Mouse (Mus musculus): ENCODE measurements at regions not wholly inside any gene's neighbourhood (a gene's known extent, or its start where the extent isn't known, plus 50 kb on each side); places are given as distances from the start of the nearest gene placed in this dataset.
A peak's percentile ranks its signal among the peaks of the same experiment; 100 is the strongest.
"Not testable (repeated sequence)": the region's sequence is repeated elsewhere in the genome, so short reads cannot be mapped to it uniquely, and the experiment has no call there.

GRCm38 (mm10) chr2:100252006-100252405, 1372.5 kb upstream of the Rag2 start:
- peak; percentile 79 to 81 for DNase-seq

DNA sequence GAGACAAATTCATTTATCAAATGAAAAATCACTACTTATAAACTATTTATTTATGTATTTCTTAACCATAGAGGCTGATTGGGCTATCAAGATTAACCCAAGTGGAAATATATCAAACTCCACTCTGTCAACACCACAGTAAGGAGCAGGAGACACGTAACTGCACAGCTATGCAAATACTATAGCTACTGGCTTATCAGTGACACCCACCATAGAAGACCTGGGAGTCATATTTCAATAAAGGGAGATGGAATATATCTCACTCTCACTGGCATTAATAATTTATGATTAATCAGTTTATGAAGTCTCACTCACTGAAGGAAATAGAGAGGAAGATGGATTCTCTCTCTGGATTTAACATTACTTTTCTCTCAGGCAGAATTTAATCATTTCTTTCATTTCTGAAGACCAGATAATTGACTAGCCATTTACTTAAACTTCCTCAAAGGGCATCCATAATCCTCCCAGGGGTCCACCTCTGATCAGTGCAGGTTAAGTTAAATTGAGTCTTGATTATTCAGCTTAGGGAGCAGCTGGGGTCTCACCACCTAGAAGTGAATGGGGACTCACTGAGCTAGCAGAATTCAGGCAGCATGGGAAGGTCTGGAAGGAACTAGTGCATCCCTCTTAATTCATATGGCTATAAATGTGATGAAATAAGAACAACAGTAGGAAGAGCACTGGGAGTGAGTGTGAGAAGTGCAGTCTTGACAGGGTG, 1365.2 kb upstream of the Rag2 start:
- no peak for DNase-seq

DNA sequence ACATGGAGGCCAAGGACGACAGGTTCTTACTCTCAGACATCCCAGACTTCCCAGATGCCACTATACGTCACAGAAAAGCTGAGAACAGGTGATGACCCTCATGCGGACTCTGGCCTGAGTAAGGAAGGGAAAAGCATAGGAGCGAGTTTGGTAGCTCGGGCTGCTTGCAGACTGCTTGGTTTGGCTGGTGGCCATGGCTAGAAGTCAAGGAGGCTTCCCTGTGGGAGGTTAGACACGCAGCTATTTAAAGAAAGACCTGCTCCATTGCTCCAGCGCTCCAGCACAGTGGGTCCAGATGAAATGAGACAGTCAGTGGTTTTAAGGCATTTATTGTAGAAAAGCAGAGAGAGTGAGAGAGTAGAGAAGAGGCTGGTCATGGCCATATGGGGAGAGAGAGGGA, 1318.0 kb upstream of the Rag2 start:
- DNase-seq, result peak; percentile 46 to 60

- no peak for DNase-seq
Observed at GRCm38 (mm10) chr2:100312750-100313275, 1311.7 kb upstream of the Rag2 start.

DNA sequence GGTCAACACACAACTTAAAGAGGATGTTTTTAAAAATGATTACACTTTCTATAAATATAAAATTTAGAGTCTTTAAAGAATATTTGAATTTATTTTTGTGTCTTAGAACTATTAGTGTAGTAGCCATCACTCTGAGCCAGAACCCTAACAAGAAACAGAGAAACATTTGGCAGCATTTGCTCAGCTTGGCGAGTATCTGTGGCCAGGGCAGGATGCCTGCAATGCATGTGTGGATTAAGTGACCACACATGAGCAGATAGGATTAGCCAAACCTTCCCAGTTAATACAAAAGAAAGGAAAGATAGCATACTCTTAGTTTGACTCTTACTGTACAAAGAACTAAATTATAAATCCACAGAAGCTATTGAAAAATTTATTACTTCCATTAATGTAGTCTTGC, 1304.1 kb upstream of the Rag2 start:
- DNase-seq, result peak; percentile 84 to 92

DNA sequence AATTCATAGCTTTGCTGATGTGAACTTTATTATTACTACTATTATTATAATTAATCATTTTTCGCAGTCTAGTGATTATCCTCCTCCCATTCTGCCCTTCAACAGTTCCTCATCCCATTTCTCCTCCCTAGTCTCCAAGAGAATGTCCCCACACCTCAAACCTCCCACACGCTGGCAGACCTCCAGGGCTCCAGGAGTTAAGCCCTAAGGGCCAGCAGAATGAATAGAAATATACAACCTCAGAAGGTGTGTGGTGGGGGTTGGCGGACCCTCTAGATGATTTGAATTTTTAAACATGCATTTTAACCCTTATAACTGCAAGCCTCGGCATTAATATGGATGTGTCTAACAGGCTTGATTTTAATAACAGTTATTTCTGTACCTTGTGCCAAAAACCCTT, 1283.8 kb upstream of the Rag2 start:
- peak; percentile 69 to 73 for DNase-seq

GRCm38 (mm10) chr2:100344921-100345425, 1279.5 kb upstream of the Rag2 start:
- no peak for DNase-seq

DNA sequence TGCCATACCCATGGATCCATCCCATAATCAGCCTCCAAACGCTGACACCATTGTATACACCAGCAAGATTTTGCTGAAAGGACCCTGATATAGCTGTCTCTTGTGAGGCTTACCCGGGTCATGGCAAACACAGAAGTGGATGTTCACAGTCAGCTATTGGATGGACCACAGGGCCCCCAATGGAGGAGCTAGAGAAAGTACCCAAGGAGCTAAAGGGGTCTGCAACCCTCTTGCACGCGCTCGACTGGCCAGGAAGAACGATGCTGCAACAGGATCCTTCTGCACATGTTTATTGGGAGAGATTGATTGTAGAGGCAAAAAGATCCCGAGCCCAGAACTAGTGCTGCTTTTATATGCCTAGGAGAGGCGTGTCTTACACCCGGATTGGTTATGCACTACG, 1258.9 kb upstream of the Rag2 start:
- not testable (repeated sequence) for DNase-seq

DNA sequence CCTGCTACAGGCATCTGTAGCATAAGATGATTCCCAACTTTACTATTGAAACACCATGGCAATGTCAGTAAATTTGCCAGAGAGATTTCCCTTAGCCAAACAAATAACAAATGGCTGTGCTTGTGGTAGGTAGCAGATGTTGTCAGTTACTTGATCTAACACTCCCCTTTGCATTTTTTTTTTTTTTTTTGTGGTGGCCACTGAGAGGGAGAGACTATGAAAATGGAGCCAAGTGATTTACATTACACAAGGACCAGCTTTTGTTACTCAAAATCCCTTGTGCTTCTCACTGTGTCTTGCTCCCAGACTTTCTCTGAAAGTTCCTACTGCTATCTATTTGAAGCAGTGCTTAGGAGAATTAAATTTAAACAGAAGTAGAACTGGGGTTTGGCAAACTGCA, 1224.7 kb upstream of the Rag2 start:
- no peak for DNase-seq

- no peak for DNase-seq
Observed at GRCm38 (mm10) chr2:100426661-100427060, 1197.9 kb upstream of the Rag2 start.

DNA sequence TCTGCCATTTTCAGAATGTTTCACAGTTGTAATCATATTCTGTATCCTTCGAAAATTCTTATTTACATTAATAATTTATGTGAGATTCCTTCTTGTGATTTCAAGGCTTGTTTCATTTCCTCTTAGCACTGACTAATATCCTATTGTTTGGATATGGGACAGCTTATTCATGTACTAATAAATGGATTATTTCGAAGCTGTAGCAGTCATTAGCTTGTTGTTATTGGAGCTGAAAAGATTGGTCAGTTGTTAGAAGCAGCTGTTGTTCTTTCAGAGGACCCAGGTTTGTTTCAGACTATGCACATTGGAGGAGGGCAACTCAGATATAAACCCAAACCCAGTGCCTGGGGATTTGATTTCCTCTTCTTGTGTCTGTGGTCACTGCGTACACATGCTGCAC, 1189.5 kb upstream of the Rag2 start:
- DNase-seq, result no peak

DNA sequence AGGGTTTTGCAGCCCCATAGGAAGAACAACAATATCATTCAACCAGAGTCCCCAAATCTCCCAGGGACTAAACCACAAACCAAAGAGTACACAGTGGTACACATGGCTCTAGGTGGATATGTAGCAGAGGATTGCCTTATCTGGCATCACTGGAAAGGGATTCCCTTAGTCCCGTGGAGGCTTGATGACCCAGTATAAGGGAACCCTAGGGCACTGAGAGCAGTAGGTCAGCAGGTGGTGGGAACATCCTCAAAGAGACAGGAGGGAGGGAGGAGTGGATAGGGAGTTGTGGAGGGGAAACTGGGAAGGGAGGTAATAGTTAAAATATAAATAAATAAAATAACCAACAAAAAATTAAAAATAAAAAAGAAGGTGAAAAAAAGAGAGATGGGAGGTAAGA, 1178.7 kb upstream of the Rag2 start:
- no peak for DNase-seq

DNA sequence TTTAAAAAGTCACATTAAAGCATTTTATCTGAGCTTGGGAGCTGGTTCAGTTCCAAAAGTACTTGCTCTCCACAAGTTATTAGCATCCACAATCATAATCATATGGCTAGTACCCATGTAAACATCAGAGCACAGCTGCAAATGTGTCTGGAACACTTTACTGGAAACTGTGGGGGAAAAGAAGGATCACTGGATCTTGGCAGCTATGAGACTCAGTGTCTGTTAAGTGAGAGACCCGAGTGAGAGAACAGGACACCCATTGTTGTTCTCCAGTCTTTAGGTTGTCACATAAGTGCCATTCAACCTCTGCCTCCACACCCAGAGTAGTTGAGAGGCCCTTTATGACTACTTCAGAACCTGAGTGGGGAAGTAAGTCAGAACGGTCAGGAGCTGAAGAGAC, 1178.2 kb upstream of the Rag2 start:
- DNase-seq, result no peak

DNA sequence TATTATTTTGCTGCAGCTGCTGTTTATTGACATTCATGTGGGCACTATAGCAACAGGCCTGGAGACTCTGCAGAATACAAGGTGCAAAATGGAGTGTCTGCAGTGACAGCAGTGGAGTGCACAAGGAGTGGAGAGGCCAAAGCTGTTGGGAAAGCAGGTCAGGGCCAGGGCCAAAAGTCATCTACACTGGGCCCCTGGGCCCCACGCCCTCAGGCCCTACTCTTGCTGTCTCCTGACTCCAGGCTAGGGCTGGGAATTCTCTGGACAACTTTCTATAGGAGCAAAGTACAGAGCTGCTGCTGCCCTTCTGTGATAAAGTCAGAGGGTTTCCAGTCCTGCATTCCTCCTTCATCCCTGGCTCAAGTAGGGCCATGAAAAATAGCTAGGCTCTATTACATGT, 1164.9 kb upstream of the Rag2 start:
- DNase-seq, result not testable (repeated sequence)

DNA sequence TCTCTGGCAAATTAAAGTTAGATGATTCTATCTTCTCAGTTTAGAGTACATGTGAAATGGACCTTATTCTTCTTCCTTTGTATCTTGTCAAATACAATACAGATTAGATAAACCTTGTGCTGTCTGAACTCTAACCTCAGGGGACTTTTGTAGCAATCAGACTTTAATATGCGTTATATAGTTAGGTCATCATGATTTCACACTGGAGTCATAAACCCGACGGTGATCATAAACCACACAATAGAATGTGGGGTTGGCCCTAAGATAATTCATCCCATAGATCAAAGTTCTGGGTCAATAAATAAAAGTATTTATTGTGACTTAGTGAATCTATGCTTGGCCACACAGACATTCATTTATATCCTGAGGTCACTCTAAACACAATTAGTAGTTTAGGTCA, 1138.3 kb upstream of the Rag2 start:
- DNase-seq, result not testable (repeated sequence)

- not testable (repeated sequence) for DNase-seq
Observed at GRCm38 (mm10) chr2:100505114-100505513, 1119.4 kb upstream of the Rag2 start.
